Mouse (Mus musculus): ENCODE measurements around the gene Gast.

DNA sequence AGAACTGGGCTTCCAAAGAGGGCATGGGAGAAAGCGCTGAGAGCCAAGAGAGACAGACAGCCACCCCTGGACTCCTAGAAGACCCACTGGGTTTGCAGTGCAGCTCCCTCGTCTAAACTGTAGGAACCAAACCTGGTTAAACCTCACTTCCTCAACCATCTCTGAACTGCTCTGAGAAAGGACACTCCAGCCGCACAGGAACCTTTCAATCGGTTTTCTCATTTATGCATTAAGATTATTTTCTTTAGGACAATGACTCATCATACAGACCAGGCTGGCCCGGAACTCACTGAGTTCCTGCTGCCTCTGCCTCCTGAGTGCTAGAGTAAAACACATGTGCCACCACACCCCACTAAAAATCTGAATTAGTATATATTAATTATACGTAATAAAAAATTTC is 6.4 kb upstream of the Gast start:
- no peak for TF ChIP-seq CTCF (IDR thresholded peaks at IDR 0.05; ENCODE audit: low read depth)
- TF ChIP-seq EP300 (IDR thresholded peaks at IDR 0.05; ENCODE audit: low read depth), result no peak
